Mouse (Mus musculus) G1E (cell line): ENCODE measurements around the gene Olfr267. TPM values are rescaled to one million over a fixed set of nuclear protein-coding genes. Genes with fewer than 3 reads are reported as not detected.

Experiments
- ATAC-seq: 2 replicates; pipeline ENCODE4 v1.8.0; 2016; ENCODE audit warnings: mild to moderate bottlenecking; ENCODE audit not compliant: insufficient number of reproducible peaks, poor library complexity, low FRiP score, severe bottlenecking; ENCODE audit errors: extremely low read depth
- DNase-seq: peaks from one replicate; pipeline ENCODE4 v3.0.0; 2012; ENCODE audit warnings: low spot score
- H3K27me3 ChIP-seq: 2 replicates; pipeline ENCODE4 v1.6.1; 2012; ENCODE audit warnings: mild to moderate bottlenecking, low read length, inconsistent platforms; ENCODE audit not compliant: insufficient read depth
- H3K36me3 ChIP-seq: replicated peaks from 2 replicates; pipeline ENCODE3; 2012; ENCODE audit warnings: mild to moderate bottlenecking, inconsistent platforms
- H3K4me1 ChIP-seq: 2 replicates; pipeline ENCODE4 v1.6.1; 2012; ENCODE audit warnings: low read depth, low read length, inconsistent platforms, mixed read lengths; ENCODE audit not compliant: insufficient read depth
- H3K4me3 ChIP-seq: 2 replicates; pipeline ENCODE4 v1.5.1; 2012; ENCODE audit warnings: low read depth, mild to moderate bottlenecking, inconsistent platforms, low read length, moderate library complexity, mixed read lengths
- H3K9me3 ChIP-seq: replicated peaks from 2 replicates; pipeline ENCODE4 v1.6.1; 2012; ENCODE audit warnings: inconsistent platforms
- CTCF ChIP-seq: IDR thresholded peaks from 2 replicates; pipeline ENCODE4 v1.5.1; 2012; ENCODE audit warnings: low read depth, low read length, inconsistent platforms, mixed read lengths
- GATA1 ChIP-seq: IDR thresholded peaks from 2 replicates; pipeline ENCODE4 v1.6.1; 2012; ENCODE audit warnings: borderline replicate concordance, low read length, inconsistent platforms, mixed read lengths
- GATA2 ChIP-seq: IDR thresholded peaks from 2 replicates; pipeline ENCODE4 v1.6.1; 2012; ENCODE audit warnings: low read depth, low read length, inconsistent platforms, borderline replicate concordance
- POLR2AphosphoS5 ChIP-seq: IDR thresholded peaks from 2 replicates; pipeline ENCODE4 v1.6.1; 2012; ENCODE audit warnings: low read depth, low read length, inconsistent platforms; ENCODE audit not compliant: insufficient replicate concordance
- TAL1 ChIP-seq: conservative IDR thresholded peaks from 2 replicates; pipeline ENCODE4 v1.6.1; 2012; ENCODE audit warnings: low read depth, low read length, inconsistent platforms, mixed read lengths
- polyA plus RNA-seq: library from polyadenylated mRNA; stranded (reverse); fragments of >175 nt; gene quantifications from 2 replicates; pipeline ENCODE4 v1.2.3, GENCODE M21; 2012
- total RNA-seq, 2 experiments: library from RNA; stranded (forward) in 1 of 2; stranded (reverse) in 1 of 2; fragments of 200-1000 nt in 1 of 2; fragments of >200 nt in 1 of 2; fragmentation: Nextera tagmentation in 1 of 2; gene quantifications; 2 replicates each; pipeline ENCODE4 v1.2.3; 2014 to 2017

Gene Olfr267
- total RNA-seq (2014; fragmentation: Nextera tagmentation): not detected in 2 replicates
- total RNA-seq (2017): 0.16 and 0.46 TPM in 2 replicates
- not detected in 2 replicates for polyA plus RNA-seq

- DNase-seq (no peak), ATAC-seq (no peak)
- H3K9me3 ChIP-seq: no peaks in the 10 kb centered on the region
- H3K4me1 ChIP-seq: no peaks in the 10 kb centered on the region; the same call in 1 of the 2 replicates
- no peak within 1 kb of the TSS for H3K4me3 ChIP-seq
- no peak for TF ChIP-seq GATA2
- no peak for TF ChIP-seq CTCF
- no peak for TF ChIP-seq GATA1
- TF ChIP-seq TAL1: no peak
- TF ChIP-seq POLR2AphosphoS5: no peak
- no peaks in the 10 kb centered on the region for H3K36me3 ChIP-seq
- 0 out of 2 replicates have a peak, but pooled peaks cover 4% of the 10 kb centered on the region for H3K27me3 ChIP-seq
Measured at GRCm38 (mm10) chr4:58787616-58788015, at the start of gene Olfr267. TSS of gene Olfr267 (minus strand) at chr4:58787716.

- H3K27me3 ChIP-seq: no peaks in the 10 kb centered on the region
- peaks cover 68% of the 10 kb centered on the region for H3K36me3 ChIP-seq
- ATAC-seq: no peak
- H3K9me3 ChIP-seq: no peaks in the 10 kb centered on the region
- no peak for DNase-seq
- no peaks in the 10 kb centered on the region for H3K4me1 ChIP-seq
- H3K4me3 ChIP-seq: no peak overlapping the region
- TF ChIP-seq CTCF (no peak), GATA2 (no peak), TAL1 (no peak), GATA1 (no peak), POLR2AphosphoS5 (no peak)
Measured at GRCm38 (mm10) chr4:58832908-58833307, 45.4 kb upstream of the Olfr267 start.

GRCm38 (mm10) chr4:58825921-58826320, 38.4 kb upstream of the Olfr267 start:
- Histone ChIP-seq H3K36me3 (peaks cover 70% of the 10 kb centered on the region), H3K27me3 (no peaks in the 10 kb centered on the region), H3K9me3 (no peaks in the 10 kb centered on the region), H3K4me3 (no peak overlapping the region), H3K4me1 (no peaks in the 10 kb centered on the region)
- no peak for TF ChIP-seq POLR2AphosphoS5
- no peak for TF ChIP-seq TAL1
- no peak for TF ChIP-seq GATA1
- TF ChIP-seq GATA2: no peak
- TF ChIP-seq CTCF: no peak
- DNase-seq (no peak), ATAC-seq (no peak)

- no peak for DNase-seq
- Histone ChIP-seq H3K4me3 (no peak overlapping the region), H3K9me3 (no peaks in the 10 kb centered on the region), H3K27me3 (0 out of 2 replicates have a peak, but pooled peaks cover 4% of the 10 kb centered on the region), H3K4me1 (no peaks in the 10 kb centered on the region; the same call in 1 of the 2 replicates), H3K36me3 (no peaks in the 10 kb centered on the region)
- ATAC-seq: no peak
- TF ChIP-seq CTCF: no peak
- TF ChIP-seq TAL1: no peak
- TF ChIP-seq GATA1: no peak
Measured at GRCm38 (mm10) chr4:58786659-58787058, 857 bp downstream of the Olfr267 start.

GRCm38 (mm10) chr4:58763417-58763816, 24.1 kb downstream of the Olfr267 start:
- Histone ChIP-seq H3K9me3 (no peaks in the 10 kb centered on the region), H3K36me3 (no peaks in the 10 kb centered on the region), H3K4me1 (no peaks in the 10 kb centered on the region), H3K4me3 (no peak overlapping the region), H3K27me3 (no peaks in the 10 kb centered on the region)
- no peak for ATAC-seq
- no peak for DNase-seq
- TF ChIP-seq CTCF (no peak), TAL1 (no peak), GATA2 (no peak), POLR2AphosphoS5 (no peak), GATA1 (no peak)

GRCm38 (mm10) chr4:58749510-58749909, 38.0 kb downstream of the Olfr267 start:
- Histone ChIP-seq H3K36me3 (no peaks in the 10 kb centered on the region), H3K4me1 (no peaks in the 10 kb centered on the region), H3K4me3 (no peak overlapping the region), H3K27me3 (peaks cover 6% of the 10 kb centered on the region; the same call in 1 of the 2 replicates), H3K9me3 (no peaks in the 10 kb centered on the region)
- ATAC-seq (no peak), DNase-seq (no peak)
- TF ChIP-seq GATA2: no peak
- no peak for TF ChIP-seq GATA1
- no peak for TF ChIP-seq TAL1
- no peak for TF ChIP-seq POLR2AphosphoS5
- no peak for TF ChIP-seq CTCF
